Mouse (Mus musculus): ENCODE data around the gene Chpf2.
A peak's percentile ranks its signal among the peaks of the same experiment; 100 is the strongest.

Chpf2 gene

GRCm38 (mm10) chr5:24591268-24591721 lies 4.8 kb downstream of the Chpf2 start:
- no peak for DNase-seq (ENCODE audit: low read depth in 2 of 2, low spot score in 2 of 2)

- DNase-seq (ENCODE audit: low read depth in 2 of 2, low spot score in 2 of 2), result no peak
These were observed 5.4 kb downstream of the Chpf2 start for GRCm38 (mm10) chr5:24591796-24592470.

- DNase-seq (ENCODE audit: low read depth in 2 of 2, low spot score in 2 of 2), result no peak
These were observed 6.1 kb downstream of the Chpf2 start for GRCm38 (mm10) chr5:24592471-24593160.

- DNase-seq (ENCODE audit: low read depth in 2 of 2, low spot score in 2 of 2), result no peak
These were observed 6.7 kb downstream of the Chpf2 start for GRCm38 (mm10) chr5:24593230-24593629.

- DNase-seq (ENCODE audit: low read depth in 2 of 2, low spot score in 2 of 2), result no peak
These were observed 7.4 kb downstream of the Chpf2 start for GRCm38 (mm10) chr5:24593928-24594327.

GRCm38 (mm10) chr5:24594346-24594745 lies 7.8 kb downstream of the Chpf2 start:
- DNase-seq (ENCODE audit: low read depth in 2 of 2, low spot score in 2 of 2), result no peak

- DNase-seq (ENCODE audit: low read depth in 2 of 2, low spot score in 2 of 2), result no peak
These were observed 8.7 kb downstream of the Chpf2 start for GRCm38 (mm10) chr5:24595261-24595660.

- DNase-seq (ENCODE audit: low read depth in 2 of 2, low spot score in 2 of 2), result no peak
These were observed 9.3 kb downstream of the Chpf2 start for GRCm38 (mm10) chr5:24595786-24596380.

- DNase-seq (ENCODE audit: low read depth in 2 of 2, low spot score in 2 of 2), result peak in 1 of 2 experiments; percentile 43
These were observed 10.1 kb downstream of the Chpf2 start for GRCm38 (mm10) chr5:24596519-24597171.

GRCm38 (mm10) chr5:24597221-24597728 lies 10.7 kb downstream of the Chpf2 start:
- peak; percentile 66 to 77 for DNase-seq (ENCODE audit: low read depth in 2 of 2, low spot score in 2 of 2)

- DNase-seq (ENCODE audit: low read depth in 2 of 2, low spot score in 2 of 2), result no peak
These were observed 11.5 kb downstream of the Chpf2 start for GRCm38 (mm10) chr5:24597901-24598569.

GRCm38 (mm10) chr5:24598570-24599006 lies 12.0 kb downstream of the Chpf2 start:
- DNase-seq (ENCODE audit: low read depth in 2 of 2, low spot score in 2 of 2), result peak; percentile 56 to 70

GRCm38 (mm10) chr5:24599137-24599536 lies 12.6 kb downstream of the Chpf2 start:
- DNase-seq (ENCODE audit: low read depth in 2 of 2, low spot score in 2 of 2), result no peak

- no peak for DNase-seq (ENCODE audit: low read depth in 2 of 2, low spot score in 2 of 2)
These were observed 13.7 kb downstream of the Chpf2 start for GRCm38 (mm10) chr5:24600236-24600635.

- DNase-seq (ENCODE audit: low read depth in 2 of 2, low spot score in 2 of 2), result no peak
These were observed 14.7 kb downstream of the Chpf2 start for GRCm38 (mm10) chr5:24601071-24601835.

GRCm38 (mm10) chr5:24601911-24602750 lies 15.6 kb downstream of the Chpf2 start:
- DNase-seq (ENCODE audit: low read depth in 2 of 2, low spot score in 2 of 2), result no peak

- DNase-seq (ENCODE audit: low read depth in 2 of 2, low spot score in 2 of 2), result no peak
These were observed 16.3 kb downstream of the Chpf2 start for GRCm38 (mm10) chr5:24602751-24603343.

- DNase-seq (ENCODE audit: low read depth in 2 of 2, low spot score in 2 of 2), result no peak
These were observed 17.0 kb downstream of the Chpf2 start for GRCm38 (mm10) chr5:24603431-24604010.

All from CD8-positive naive resting alpha-beta T cell, adult 2 months (primary cell).